Mouse (Mus musculus): ENCODE measurements at regions not wholly inside any gene's neighbourhood (a gene's known extent, or its start where the extent isn't known, plus 50 kb on each side); places are given as distances from the start of the nearest gene placed in this dataset.

- no peak for TF ChIP-seq CTCF (IDR thresholded peaks at IDR 0.05; ENCODE audit: borderline replicate concordance, control insufficient read depth, extremely low read depth, insufficient read depth, low read length, poor library complexity)
- no peak for TF ChIP-seq POLR2A (IDR thresholded peaks at IDR 0.05; ENCODE audit: control insufficient read depth, extremely low read depth, insufficient read depth, low read length, poor library complexity)
Measured at GRCm38 (mm10) chr2:92695869-92696268, 96.4 kb downstream of the Chst1 start.

Measured in thymus, adult 2 months (tissue).